Mouse (Mus musculus) heart, adult 2 months (tissue): ENCODE measurements around the gene Tesc.

ENCODE experiments used
- CTCF ChIP-seq: fragments of 200-600 bp; IDR thresholded peaks from 2 replicates; pipeline ENCODE4 v1.8.1; 2022; ENCODE audit warnings: antibody characterized with exemption, mild to moderate bottlenecking, moderate library complexity
- EP300 ChIP-seq: fragments of 200-500 bp; IDR thresholded peaks from 2 replicates; pipeline ENCODE4 v1.6.1; 2011; ENCODE audit warnings: low read depth, low read length, control low read depth; ENCODE audit not compliant: insufficient read depth

GRCm38 (mm10) chr5:118005728-118006127 is 21.8 kb upstream of the Tesc start:
- TF ChIP-seq CTCF: no peak
- TF ChIP-seq EP300: no peak
